In the genomic region with DNA sequence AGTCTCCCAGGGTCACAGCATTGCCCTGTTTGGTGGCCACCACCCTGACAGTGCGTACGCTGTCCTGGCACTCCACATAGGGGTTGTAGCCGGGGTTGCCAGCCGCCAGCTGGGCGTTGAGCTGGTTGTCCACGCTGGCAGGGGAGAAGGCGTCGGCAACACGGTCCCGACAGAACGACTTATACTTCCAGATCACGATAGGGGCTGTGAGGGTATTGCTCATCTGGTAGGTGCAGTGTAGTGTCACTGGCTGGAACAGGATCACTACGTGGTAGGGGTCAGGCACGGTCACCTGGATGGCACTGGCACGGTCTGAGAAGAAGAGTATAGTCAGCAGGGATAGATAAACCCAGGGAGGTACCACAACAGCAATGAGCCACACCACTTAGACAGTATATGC, we compare ENCODE assay signal across 13 mouse cellular contexts. TPM values are rescaled to one million over a fixed set of nuclear protein-coding genes. Genes with fewer than 3 reads are reported as not detected.
DNase-seq lines count a peak whose midpoint lies in the region; ATAC-seq and TF ChIP-seq lines count a peak whose summit lies in the region.
"Had no signal": no experiment of that assay in that cellular context is flagged by ENCODE, and none has a peak within 500 bp of the region (broad histone marks: within the 10 kb centered on the region; RNA-seq: fewer than 3 reads in every experiment).

No protein-coding gene starts in this region.

- DNase-seq in kidney, postnatal 14 days = no peak
- no peak for DNase-seq in embryonic facial prominence, embryonic 10.5 days (ENCODE audit: low spot score)
- DNase-seq in forebrain, postnatal 0 days = no peak
- no peak for DNase-seq in B cell, adult 2 months
- DNase-seq in left cerebral cortex, adult 18-20 months (ENCODE audit: low spot score in 2 of 2) = no peak
- DNase-seq in layer of hippocampus, adult 9-11 months = no peak
- DNase-seq: cerebellum, adult 18-20 months; kidney, adult 11 months; lung, postnatal 36 days; thymus, adult 18-20 months had no signal

- H3K4me3 ChIP-seq in kidney, embryonic 16.5 days (ENCODE audit: low read length) = peak overlapping the region; percentile 62
- H3K4me3 ChIP-seq in embryonic facial prominence, embryonic 10.5 days = peak overlapping the region; percentile 63
- no peak overlapping the region for H3K4me3 ChIP-seq in forebrain, postnatal 0 days (ENCODE audit: low read depth, low read length)
- H3K4me3 ChIP-seq in liver, embryonic 12.5 days = 0 out of 2 replicates have a peak overlapping the region, but pooled peaks have one; percentile 52

- TF ChIP-seq CTCF in forebrain, postnatal 0 days (IDR thresholded peaks at IDR 0.05; ENCODE audit: low read depth) = no peak

- WGBS in kidney, embryonic 16.5 days = 87% methylated on average over 15 of the region's 15 CpGs
- 91% methylated on average over 15 of the region's 15 CpGs for WGBS in embryonic facial prominence, embryonic 10.5 days
- 90% methylated on average over 15 of the region's 15 CpGs for WGBS in forebrain, postnatal 0 days
- WGBS in liver, embryonic 12.5 days (ENCODE audit: insufficient replicate concordance) = 80% methylated on average over 15 of the region's 15 CpGs

- ATAC-seq in kidney, embryonic 16.5 days (ENCODE audit: low FRiP score, low TSS enrichment) = no peak
- ATAC-seq in forebrain, postnatal 0 days = no peak
- ATAC-seq in liver, embryonic 12.5 days = no peak

- H3K27ac ChIP-seq in kidney, embryonic 16.5 days (ENCODE audit: low read length) = no peak overlapping the region
- H3K27ac ChIP-seq in embryonic facial prominence, embryonic 10.5 days (replicated peaks) = no peak overlapping the region
- no peak overlapping the region for H3K27ac ChIP-seq in forebrain, postnatal 0 days (ENCODE audit: low read depth, low read length)
- H3K27ac ChIP-seq in liver, embryonic 12.5 days = no peak overlapping the region

- peaks cover 8% of the 10 kb centered on the region; the same call in 1 of the 2 replicates for H3K27me3 ChIP-seq in kidney, embryonic 16.5 days (ENCODE audit: insufficient read depth, low read length)
- H3K27me3 ChIP-seq in embryonic facial prominence, embryonic 10.5 days (replicated peaks; ENCODE audit: low read depth, poor library complexity, severe bottlenecking) = peaks cover 23% of the 10 kb centered on the region
- peaks cover 11% of the 10 kb centered on the region; the same call in 1 of the 2 replicates for H3K27me3 ChIP-seq in forebrain, postnatal 0 days (ENCODE audit: insufficient read depth, low read length)
- peaks cover 24% of the 10 kb centered on the region for H3K27me3 ChIP-seq in liver, embryonic 12.5 days (replicated peaks)

- H3K4me2 ChIP-seq in kidney, embryonic 16.5 days (replicated peaks; ENCODE audit: low read depth, low read length) = peak overlapping the region; percentile 64
- H3K4me2 ChIP-seq in forebrain, postnatal 0 days (ENCODE audit: low read depth) = 0 out of 2 replicates have a peak overlapping the region, but pooled peaks have one; percentile 57
- H3K4me2 ChIP-seq in liver, embryonic 12.5 days = peak overlapping the region; percentile 65; the same call in 1 of the 2 replicates

- H3K9ac ChIP-seq in kidney, embryonic 16.5 days (replicated peaks; ENCODE audit: low read length) = peak overlapping the region; percentile 72
- no peak overlapping the region for H3K9ac ChIP-seq in forebrain, postnatal 0 days
- no peak overlapping the region for H3K9ac ChIP-seq in liver, embryonic 12.5 days

- H3K36me3 ChIP-seq in kidney, embryonic 16.5 days (ENCODE audit: insufficient read depth, low read length) = peaks cover 3% of the 10 kb centered on the region; the same call in 1 of the 2 replicates
- peaks cover 23% of the 10 kb centered on the region for H3K36me3 ChIP-seq in embryonic facial prominence, embryonic 10.5 days (replicated peaks)
- H3K36me3 ChIP-seq in forebrain, postnatal 0 days (ENCODE audit: insufficient read depth) = no peaks in the 10 kb centered on the region
- H3K36me3 ChIP-seq in liver, embryonic 12.5 days = no peaks in the 10 kb centered on the region

- peaks cover 16% of the 10 kb centered on the region for H3K4me1 ChIP-seq in kidney, embryonic 16.5 days (ENCODE audit: insufficient read depth, low read length)
- H3K4me1 ChIP-seq in embryonic facial prominence, embryonic 10.5 days = peaks cover 28% of the 10 kb centered on the region
- H3K4me1 ChIP-seq in forebrain, postnatal 0 days (ENCODE audit: insufficient read depth) = no peaks in the 10 kb centered on the region
- peaks cover 12% of the 10 kb centered on the region for H3K4me1 ChIP-seq in liver, embryonic 12.5 days

- no peaks in the 10 kb centered on the region for H3K9me3 ChIP-seq in kidney, embryonic 16.5 days (ENCODE audit: low read length)
- H3K9me3 ChIP-seq in embryonic facial prominence, embryonic 10.5 days = no peaks in the 10 kb centered on the region
- H3K9me3 ChIP-seq in forebrain, postnatal 0 days (ENCODE audit: low read length) = no peaks in the 10 kb centered on the region
- no peaks in the 10 kb centered on the region for H3K9me3 ChIP-seq in liver, embryonic 12.5 days (replicated peaks)

RNA-seq across cellular contexts. Expression of a gene that starts 1.4 kb away (rescaled TPM):
- 72.5 and 73.5 TPM in 2 replicates for polyA plus RNA-seq in kidney, embryonic 16.5 days (2015; fragmentation: Nextera tagmentation; extraction: Ambion mirVana)
- 33.1 and 33.4 TPM in 2 replicates for polyA plus RNA-seq in embryonic facial prominence, embryonic 10.5 days (2016; fragmentation: Nextera tagmentation; extraction: Ambion mirVana)
- 17.6 and 19.3 TPM in 2 replicates for total RNA-seq in forebrain, postnatal 0 days (2014; rRNA removed)
- 25.1 and 25.9 TPM in 2 replicates for polyA plus RNA-seq in forebrain, postnatal 0 days (2015; fragmentation: Nextera tagmentation; extraction: Ambion mirVana)
- 27.3 and 28.2 TPM in 2 replicates for polyA plus RNA-seq in liver, embryonic 12.5 days (2016; fragmentation: Nextera tagmentation; extraction: Ambion mirVana)
- 10 to 100 TPM in 1 of 2 experiments, 1 to 10 TPM in 1; 8.2 to 10.7 TPM for total RNA-seq in left cerebral cortex, adult 18-20 months (2021)

RNA-seq across cellular contexts. Expression of a gene that starts 1.7 kb away (rescaled TPM):
- 8.0 and 9.0 TPM in 2 replicates for polyA plus RNA-seq in kidney, embryonic 16.5 days (2015; fragmentation: Nextera tagmentation; extraction: Ambion mirVana)
- polyA plus RNA-seq in embryonic facial prominence, embryonic 10.5 days (2016; fragmentation: Nextera tagmentation; extraction: Ambion mirVana) = 2.9 and 3.3 TPM in 2 replicates
- total RNA-seq in forebrain, postnatal 0 days (2014; rRNA removed) = 0.08 and 0.48 TPM in 2 replicates
- 0.50 and 0.78 TPM in 2 replicates for polyA plus RNA-seq in forebrain, postnatal 0 days (2015; fragmentation: Nextera tagmentation; extraction: Ambion mirVana)
- polyA plus RNA-seq in liver, embryonic 12.5 days (2016; fragmentation: Nextera tagmentation; extraction: Ambion mirVana) = 1.9 and 2.8 TPM in 2 replicates
- total RNA-seq in left cerebral cortex, adult 18-20 months (2021) = under 1 TPM in 1 of 2 experiments, not detected in 1; 0.28 TPM

RNA-seq across cellular contexts. Expression of a gene that starts 15.3 kb away (rescaled TPM):
- polyA plus RNA-seq in kidney, embryonic 16.5 days (2015; fragmentation: Nextera tagmentation; extraction: Ambion mirVana) = 19.8 and 25.3 TPM in 2 replicates
- 25.1 and 29.6 TPM in 2 replicates for polyA plus RNA-seq in embryonic facial prominence, embryonic 10.5 days (2016; fragmentation: Nextera tagmentation; extraction: Ambion mirVana)
- total RNA-seq in forebrain, postnatal 0 days (2014; rRNA removed) = 81.4 and 93.9 TPM in 2 replicates
- 18.9 and 22.6 TPM in 2 replicates for polyA plus RNA-seq in forebrain, postnatal 0 days (2015; fragmentation: Nextera tagmentation; extraction: Ambion mirVana)
- 13.9 and 18.1 TPM in 2 replicates for polyA plus RNA-seq in liver, embryonic 12.5 days (2016; fragmentation: Nextera tagmentation; extraction: Ambion mirVana)
- 100 to 1,000 TPM; 123 to 124 TPM for total RNA-seq in left cerebral cortex, adult 18-20 months (2021)

RNA-seq across cellular contexts. Expression of a gene that starts 28.1 kb away (rescaled TPM):
- not detected in 2 replicates for polyA plus RNA-seq in kidney, embryonic 16.5 days (2015; fragmentation: Nextera tagmentation; extraction: Ambion mirVana)
- not detected in 2 replicates for polyA plus RNA-seq in embryonic facial prominence, embryonic 10.5 days (2016; fragmentation: Nextera tagmentation; extraction: Ambion mirVana)
- total RNA-seq in forebrain, postnatal 0 days (2014; rRNA removed) = not detected in 2 replicates
- polyA plus RNA-seq in forebrain, postnatal 0 days (2015; fragmentation: Nextera tagmentation; extraction: Ambion mirVana) = not detected in 2 replicates
- 0.38 TPM in 1 of 2 replicates, not detected in the other for polyA plus RNA-seq in liver, embryonic 12.5 days (2016; fragmentation: Nextera tagmentation; extraction: Ambion mirVana)
- total RNA-seq in left cerebral cortex, adult 18-20 months (2021) = not detected
- polyA plus RNA-seq: frontal cortex, adult 2 months had no signal

RNA-seq across cellular contexts. Expression of a gene that starts 47.4 kb away (rescaled TPM):
- not detected in 2 replicates for polyA plus RNA-seq in kidney, embryonic 16.5 days (2015; fragmentation: Nextera tagmentation; extraction: Ambion mirVana)
- not detected in 2 replicates for polyA plus RNA-seq in embryonic facial prominence, embryonic 10.5 days (2016; fragmentation: Nextera tagmentation; extraction: Ambion mirVana)
- total RNA-seq in forebrain, postnatal 0 days (2014; rRNA removed) = not detected in 2 replicates
- not detected in 2 replicates for polyA plus RNA-seq in forebrain, postnatal 0 days (2015; fragmentation: Nextera tagmentation; extraction: Ambion mirVana)
- not detected in 2 replicates for polyA plus RNA-seq in liver, embryonic 12.5 days (2016; fragmentation: Nextera tagmentation; extraction: Ambion mirVana)
- not detected for total RNA-seq in left cerebral cortex, adult 18-20 months (2021)
- polyA plus RNA-seq: frontal cortex, adult 2 months had no signal
